Mouse (Mus musculus) neutrophil, adult 5-6 weeks (primary cell): Measurements from ENCODE around the gene Cyth4. TPM values are rescaled to one million over a fixed set of nuclear protein-coding genes. Genes with fewer than 3 reads are reported as not detected.

Experiments
- ATAC-seq: fragments of 151-379, 151-347 bp; 2 replicates; pipeline ENCODE4 v1.8.0; 2017; ENCODE audit warnings: mild to moderate bottlenecking, moderate TSS enrichment; ENCODE audit not compliant: insufficient number of reproducible peaks, poor library complexity, low FRiP score, severe bottlenecking; ENCODE audit errors: extremely low read depth
- total RNA-seq: library from RNA; stranded (forward); fragments of 200-1000 nt; gene quantifications from 2 replicates; pipeline ENCODE4 v1.2.3, GENCODE M21; 2017

Cyth4 gene
- 382 and 417 TPM in 2 replicates for total RNA-seq

DNA sequence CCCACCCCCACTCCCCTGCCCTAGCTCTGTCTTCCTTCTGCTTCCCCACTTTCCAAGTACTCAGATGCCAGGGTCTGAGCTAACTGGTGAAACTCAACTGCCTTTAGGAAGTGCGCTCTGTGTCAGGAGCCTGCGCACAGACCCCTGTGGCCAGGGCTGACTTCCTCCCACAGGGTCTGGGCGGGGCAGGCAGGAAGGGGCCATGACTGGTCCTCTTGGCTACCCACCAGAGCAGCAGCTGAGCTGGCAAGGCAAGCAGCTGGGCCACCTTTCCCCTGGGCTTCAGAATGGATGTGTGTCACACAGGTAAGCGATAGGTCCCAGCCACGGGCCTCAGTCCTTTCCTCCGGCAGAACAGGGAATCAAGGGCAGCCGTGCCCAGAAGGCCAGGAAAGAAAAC lies at the start of gene Cyth4:
Gene Cyth4 (plus strand): TSS at position 134 of the 400 bp plus-strand sequence.
- peak; percentile 63 for ATAC-seq

DNA sequence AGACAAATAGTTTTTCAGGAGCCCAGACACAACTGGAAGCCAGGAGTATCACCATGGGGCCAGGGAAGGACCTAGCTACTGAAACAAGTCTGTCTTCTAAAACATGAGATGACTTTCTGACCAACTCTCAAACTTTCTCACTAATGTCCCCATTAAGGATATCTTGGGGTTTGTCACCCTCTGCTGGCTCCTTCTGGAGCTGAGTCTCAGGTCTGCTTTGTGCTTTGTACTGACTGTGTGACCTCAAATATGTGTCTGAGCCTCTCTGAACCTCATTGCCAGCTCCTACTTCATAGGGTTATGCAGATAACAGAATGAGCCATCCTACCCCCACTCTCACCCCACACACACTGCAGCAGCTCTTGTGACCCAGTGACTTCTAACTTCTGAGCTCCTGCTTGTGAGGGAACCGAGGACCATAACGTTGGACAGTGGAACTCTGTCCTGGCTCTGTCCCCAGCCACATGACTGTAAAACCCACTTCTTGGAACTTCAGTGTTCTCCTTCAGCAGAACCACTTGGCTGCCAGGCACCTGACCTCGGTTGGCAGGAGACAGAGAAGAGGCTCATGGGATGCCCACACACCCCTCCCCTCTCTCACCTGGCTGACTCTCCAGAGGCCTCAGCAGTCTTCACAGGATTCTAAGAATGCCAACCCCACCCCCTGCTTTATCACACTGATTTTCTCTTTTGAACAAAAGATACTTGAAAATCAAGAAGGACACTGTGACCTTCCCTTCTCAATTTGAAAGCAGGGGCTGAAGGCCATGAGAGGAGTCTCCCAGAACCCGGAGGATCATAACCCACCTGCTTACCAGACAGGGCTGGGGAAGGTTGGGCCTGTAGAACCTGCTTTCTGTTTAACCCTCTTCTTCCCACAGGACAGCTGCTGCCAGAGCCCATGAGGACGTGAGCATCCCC lies 49.2 kb upstream of the Cyth4 start:
- ATAC-seq = peak; percentile 31; the same call in 1 of the 2 replicates

DNA sequence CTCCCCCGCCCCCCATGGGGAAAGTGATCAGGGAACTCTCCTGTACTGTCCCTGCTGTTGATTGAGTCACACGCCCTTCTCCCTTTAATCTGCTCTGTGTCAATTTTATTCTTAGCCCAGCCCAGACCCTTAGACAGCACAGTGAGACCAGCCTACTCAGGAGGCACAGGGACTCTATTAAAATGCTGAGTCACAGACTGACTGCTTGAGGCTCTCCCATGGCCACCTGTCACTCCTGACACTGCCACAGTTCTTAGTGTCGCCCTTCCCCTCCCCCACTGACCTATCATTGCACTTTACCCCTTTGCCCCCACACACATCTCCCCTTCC lies 48.5 kb upstream of the Cyth4 start:
- no peak for ATAC-seq

DNA sequence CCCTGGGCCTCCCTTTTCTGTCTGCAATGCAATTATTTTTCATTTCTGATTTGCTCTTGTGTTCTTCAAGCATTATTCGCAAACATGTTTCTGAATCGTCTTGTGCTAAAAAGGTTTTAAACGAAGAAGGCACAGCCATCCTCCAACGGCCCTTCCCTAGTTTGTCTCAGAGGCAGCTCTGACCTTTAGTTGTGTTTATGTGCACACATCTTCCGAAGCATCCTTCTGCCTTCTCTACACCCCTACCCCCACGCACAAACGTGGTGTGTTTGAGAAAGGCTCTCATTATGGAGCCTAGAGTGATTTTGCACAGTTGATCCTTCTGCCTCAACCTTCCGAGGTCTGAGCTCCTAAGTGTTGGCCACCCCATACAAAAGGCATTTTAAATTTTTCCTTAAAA lies 48.1 kb upstream of the Cyth4 start:
- ATAC-seq = no peak

DNA sequence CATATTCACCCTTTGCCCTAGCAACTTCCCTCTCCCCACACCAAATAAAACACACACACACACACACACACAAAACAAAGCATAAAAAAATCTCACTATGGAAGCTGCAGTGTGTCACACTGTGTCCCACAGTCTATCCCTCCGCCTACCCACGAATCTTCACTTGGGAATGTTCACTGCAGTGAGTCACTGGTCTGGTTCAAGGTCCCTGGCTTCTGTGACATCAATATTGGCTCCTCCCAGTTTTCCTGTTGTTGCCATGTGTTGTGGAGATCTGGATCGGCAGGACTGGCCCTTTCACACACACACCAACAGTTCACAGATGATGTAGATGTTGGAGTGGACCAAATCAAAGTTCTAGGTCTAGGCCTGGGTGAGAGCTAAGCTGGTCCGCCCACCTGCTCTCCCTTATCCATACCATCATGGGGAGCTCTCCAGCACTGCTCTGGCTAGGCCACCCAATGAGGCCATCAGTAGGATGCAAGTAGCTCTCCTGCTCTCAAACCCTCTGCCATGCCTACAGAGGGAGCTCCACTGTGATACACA lies 47.6 kb upstream of the Cyth4 start:
- ATAC-seq = no peak

DNA sequence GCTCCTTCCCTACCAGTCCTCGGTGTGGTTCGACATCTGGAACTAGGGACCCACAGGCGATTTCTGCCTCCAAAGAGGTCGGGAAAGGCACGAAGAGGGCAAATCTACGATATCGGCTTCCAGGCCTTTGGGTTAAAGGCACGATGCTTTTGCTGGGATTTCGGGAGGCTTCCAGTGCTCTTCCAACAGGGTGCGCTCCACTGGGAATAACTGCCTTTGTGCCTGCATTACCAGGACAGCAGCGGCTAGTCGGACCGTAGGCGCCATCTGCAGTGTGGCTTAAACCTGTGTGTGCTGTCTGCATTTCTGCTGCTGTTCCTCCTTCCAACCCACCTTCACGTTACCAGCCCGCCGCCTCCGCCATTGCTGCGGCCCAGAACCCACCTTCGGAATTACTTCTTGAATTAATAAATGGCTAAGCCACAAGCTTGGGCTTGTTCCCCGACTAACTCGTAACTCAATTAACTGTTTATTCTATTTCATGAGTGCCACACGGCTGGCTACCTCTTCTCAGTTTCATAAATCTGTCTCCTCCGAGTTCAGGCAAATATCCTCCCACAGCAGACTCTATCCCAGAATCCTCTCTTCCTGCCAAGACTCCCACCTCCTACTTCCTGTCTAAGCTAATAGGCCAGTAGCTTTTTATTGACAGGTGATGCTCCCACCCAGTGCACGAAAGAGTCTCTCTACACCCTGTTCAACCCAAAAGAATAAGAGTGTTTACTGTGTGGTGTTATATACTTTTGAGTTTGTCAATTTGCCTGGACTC lies 42.1 kb upstream of the Cyth4 start:
- ATAC-seq = no peak

DNA sequence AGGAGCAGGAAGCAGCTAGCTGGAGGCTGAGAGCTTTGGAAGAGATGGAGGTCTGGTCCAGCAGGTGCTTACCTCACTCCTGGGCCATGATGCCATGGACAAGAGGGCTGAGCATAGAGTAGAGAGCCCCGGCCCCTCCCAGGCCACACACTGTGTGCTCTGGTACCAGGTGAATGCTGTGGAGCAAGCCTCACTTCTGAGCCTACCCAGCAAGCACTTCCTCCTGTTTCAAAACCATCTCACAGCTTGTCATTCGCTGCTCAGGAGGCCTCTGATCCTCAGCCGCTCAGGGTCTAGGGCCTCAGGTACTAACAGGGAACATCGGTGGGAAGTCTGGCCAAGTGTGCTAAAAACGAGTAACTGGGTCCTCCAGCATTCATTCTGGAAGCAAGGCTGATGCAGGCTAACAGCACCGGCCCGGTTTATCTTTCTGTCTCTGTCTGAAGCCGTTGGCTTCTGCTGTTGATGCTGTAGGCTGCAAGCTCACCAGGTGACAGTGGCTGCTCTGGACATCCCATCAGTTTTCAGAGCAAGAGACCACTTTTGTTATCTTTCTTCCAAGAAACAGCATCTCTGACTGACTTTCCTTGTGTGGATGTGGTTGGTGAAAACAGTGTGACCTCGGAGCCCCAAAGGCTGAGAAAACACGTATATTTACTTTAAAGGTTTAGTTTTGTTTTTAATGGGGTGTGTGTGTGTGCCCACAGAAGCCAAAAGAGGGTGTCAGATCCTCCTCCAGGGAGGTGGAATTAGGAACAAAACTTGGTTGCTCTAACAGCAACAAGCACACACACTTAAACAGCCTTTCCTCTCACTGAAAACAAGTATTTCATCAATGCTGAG lies 38.9 kb upstream of the Cyth4 start:
- 0 out of 2 replicates have a peak, but pooled peaks have one; percentile 10 for ATAC-seq

DNA sequence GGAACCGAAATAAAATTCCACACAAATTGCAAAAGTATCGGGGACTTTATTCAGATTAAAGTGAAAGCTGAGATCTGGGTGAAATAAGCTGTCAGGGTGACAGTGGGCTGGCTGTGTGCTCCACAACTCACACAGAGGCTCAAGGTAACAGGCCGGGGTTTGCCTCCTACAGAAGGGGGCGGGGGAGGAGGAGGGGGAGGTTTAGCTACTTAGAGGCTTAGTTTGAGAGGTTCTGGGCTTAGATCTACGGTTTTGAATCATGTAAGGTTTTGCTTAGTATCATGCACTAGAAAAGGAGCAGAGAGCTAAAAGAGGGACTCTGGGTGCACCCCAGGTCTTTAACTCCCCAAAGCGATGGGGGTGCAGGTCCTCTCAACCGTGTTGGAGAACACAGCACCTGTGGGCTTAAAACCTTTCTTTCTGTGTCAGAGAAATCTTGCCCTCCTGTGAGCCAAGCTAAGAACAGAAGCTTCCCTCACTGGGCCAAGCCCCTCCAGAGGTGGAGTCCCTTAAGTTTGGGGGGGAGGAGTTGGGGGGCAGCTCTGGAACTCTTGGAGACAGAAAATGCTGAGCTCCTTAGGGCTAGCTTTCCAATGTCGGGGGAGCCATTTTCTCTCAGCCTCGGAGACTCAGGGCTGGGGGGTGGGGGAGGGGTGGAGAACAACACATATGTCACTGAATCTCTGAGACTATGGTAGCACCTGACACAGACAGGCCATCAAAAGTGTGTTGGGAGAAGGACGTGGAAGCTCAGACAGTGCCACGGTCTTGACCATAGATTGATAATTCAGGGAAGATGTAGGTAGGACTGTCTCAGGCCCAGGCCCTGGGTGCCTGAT lies 37.5 kb upstream of the Cyth4 start:
- ATAC-seq = no peak

DNA sequence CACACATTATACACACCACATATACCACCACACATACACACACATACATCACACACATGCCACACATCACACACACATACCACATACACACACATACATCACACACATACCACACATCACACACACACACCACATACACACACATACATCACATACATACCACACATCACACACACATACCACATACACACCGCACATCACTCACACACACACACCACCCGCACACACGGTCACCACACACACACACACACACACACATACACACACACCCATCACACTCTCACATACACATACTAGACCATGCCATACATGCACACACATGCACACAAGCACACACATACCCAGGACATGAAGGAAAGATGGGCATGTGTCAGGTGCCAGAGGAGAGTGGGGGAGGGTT lies 33.5 kb upstream of the Cyth4 start:
- no peak for ATAC-seq

DNA sequence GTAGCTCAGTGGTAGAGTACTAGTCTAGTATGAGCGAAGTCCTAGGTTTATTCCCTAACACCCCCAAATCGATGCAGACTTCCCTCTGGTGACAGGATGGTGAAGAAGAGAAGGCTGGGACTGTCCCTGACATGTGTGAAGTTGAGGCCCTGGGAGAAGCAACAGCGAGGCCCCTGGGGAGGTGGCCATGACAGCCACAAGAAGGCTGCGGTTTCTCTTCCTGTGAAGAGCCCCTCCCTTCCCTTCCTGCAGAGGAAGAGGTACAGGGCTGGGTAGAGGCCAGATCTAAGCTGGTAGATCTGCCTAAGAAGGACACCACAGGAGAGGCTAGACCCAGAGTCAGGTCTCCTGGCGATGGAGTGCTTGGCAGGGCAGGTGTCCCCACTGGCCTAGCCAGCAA lies 32.9 kb upstream of the Cyth4 start:
- ATAC-seq = peak; percentile 74

DNA sequence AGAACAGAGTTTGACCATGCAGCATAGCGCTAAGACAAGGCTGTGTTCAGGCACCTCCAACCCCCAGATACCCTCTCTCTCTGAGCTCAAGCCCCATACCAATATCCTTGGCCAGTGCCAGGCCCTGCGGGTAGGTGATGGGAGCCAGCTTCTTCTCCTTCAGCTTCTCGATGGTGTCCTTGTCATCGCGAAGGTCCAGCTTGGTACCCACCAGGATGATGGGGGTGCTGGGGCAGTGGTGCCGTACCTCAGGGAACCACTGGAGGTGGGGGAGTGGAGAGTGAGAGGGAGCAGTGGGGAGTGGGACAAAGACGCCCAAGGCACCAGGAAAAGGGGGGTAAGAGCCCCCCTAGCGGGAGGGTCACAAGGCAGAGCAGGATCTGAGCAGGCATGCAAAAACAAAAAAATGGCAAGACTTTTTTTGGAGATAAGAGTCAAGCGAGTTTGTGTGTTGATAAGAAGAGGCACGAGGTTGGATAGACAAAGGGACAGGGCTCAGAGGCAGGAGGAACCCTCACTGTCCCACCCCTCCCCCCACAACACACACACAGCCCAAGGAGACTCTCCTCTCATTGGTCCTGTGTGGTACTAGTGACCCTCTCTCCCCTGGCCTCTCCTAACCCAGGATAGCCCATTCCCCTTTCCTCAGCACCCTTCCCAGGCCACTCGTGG lies 31.9 kb upstream of the Cyth4 start:
- ATAC-seq = no peak

DNA sequence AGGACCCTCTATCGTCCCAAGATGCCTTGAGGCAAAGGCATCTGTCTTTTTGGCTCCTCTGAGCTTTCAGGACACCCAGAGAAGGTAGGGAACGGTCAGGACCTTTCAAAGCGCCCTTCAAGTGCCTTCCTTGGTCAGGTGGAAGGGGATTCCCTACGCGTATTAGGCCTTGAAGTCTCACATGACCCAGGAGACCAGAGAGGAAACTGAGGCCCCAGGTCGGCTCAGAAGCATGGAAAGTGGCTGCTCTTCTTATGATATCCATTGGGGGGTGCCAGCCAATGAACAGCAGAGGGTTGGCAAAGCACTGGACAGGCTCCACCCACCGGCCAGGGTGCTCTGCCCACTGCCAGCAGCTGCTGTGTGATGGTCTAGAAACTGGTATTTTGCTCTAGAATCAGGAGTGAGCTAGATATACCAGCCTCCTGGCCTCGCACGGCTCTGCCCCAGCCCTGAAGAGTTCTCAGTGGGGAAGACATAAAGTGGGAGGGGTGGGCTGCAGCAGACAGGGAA lies 29.2 kb upstream of the Cyth4 start:
- no peak for ATAC-seq

DNA sequence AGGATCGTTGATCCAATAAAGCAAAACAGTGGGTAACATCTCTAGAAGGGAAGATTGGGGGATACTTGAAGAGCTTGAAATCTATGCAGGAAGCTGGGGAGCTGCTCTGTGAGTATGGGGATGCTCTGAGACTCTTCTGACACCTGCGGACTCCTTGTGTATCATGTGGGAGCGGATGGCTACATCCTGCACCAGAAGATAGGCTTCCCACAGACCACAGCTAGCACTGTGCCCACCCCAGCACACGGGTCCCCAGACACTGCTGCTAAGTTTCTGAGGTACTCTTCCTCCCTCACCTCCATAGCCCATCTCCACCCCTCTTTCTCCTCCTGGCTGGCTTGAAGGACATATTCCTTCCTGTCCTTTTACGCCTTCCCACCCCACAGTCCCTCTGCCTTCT lies 26.7 kb upstream of the Cyth4 start:
- ATAC-seq = no peak

DNA sequence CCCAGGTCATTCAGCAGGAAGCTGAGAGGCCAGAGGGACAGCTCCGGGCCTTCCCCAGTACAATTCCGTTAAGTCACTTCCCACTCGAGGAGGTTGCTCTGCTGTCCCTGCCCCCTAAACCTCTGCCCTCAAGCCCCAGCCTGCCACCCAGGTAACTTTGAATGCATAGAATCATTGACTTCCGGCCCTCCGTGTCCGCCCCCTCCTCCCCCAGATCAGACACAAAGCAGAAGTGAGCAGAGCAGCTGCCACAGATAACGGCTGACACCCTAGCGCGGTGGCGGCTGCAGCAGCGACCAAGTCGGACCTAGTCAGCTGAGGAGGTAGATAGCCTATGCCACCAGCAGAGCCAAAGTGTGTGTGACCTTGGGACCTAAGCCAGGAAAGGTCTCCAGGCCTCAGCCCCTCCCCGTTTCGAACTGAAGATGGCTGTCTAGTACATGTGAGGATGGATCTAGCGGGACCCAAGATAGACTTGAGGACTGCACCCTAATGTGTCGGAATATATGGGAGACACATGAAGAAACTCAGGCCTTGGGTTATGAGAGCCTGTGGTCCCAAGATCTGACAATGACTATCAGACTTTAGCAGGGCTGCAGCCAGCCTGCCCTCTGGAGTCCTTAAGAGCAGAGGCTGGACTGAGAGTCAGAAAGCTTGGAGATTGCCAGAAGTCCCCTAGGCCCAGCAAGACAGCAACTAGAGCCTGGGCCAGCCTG lies 25.1 kb upstream of the Cyth4 start:
- ATAC-seq = peak; percentile 77

DNA sequence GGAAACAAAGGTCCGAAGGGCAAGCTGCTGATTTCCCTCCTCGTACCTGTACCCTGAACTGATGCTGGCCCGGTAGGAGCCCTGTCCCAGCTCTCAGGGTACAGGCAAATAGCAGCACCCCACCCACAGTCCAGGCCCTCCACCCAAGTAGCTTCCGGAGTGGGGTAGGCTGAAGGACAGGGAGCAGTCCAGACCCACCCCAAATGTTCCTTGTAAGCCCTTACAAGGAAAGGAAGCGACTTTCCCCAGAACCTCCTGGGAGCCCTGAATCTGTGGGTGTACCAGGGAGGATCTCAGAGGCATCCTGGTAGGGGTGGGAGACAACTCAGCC lies 24.6 kb upstream of the Cyth4 start:
- ATAC-seq = no peak

DNA sequence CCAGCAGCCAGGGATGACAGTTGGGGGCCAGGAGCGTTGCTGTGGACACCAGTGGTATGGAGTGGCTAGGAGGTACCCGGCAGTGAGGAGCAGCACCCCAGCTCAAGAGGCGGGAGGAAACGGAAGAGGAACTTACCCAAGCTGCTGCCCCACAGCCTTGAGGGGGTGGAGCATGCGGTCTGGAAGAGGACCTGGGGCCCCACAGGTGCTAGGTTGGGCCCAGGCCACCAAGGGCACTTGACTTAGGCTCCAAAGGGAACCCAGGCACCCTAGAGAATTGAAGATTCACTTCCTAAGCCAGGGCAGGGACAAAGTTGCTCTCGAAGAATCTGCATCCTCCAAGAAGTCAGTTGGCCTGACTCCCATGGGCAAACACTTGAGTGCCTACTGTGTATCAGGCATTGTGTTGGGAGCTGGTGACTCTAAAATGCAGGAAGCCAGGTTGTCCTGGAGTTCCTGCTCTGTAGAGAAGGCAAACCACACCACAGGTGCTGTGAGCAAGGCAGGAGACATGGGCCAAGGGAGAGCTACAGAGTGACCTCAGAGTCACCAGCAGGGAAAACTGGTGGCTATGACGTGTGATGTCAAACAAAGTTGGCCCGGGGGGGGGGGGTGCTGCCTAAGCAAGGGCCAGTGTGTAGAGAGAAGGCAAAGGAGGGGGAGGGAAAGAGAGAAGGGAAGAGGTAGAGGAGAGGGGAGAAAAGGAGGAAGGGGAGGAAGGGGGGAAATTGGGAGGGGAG lies 24.0 kb upstream of the Cyth4 start, which contains the start of gene Rac2:
Gene Rac2 (minus strand): TSS at position 126 of the 740 bp plus-strand sequence.
- peak; percentile 74 for ATAC-seq
